Comparison of ENCODE assay signal across 22 mouse cellular contexts in genomic region chr5:36719135-36719534, GRCm38 (mm10). TPM values are rescaled to one million over a fixed set of nuclear protein-coding genes. Genes with fewer than 3 reads are reported as not detected.
DNase-seq lines count a peak whose midpoint lies in the region; ATAC-seq and TF ChIP-seq lines count a peak whose summit lies in the region.
"Had no signal": no experiment of that assay in that cellular context is flagged by ENCODE, and none has a peak within 500 bp of the region (broad histone marks: within the 10 kb centered on the region; RNA-seq: fewer than 3 reads in every experiment).

No protein-coding gene starts in this region.

- ATAC-seq in cerebellum, adult (ENCODE audit: insufficient number of reproducible peaks, low FRiP score, low TSS enrichment), result no peak
- ATAC-seq in frontal cortex, adult (ENCODE audit: low TSS enrichment), result 0 out of 2 replicates have a peak, but pooled peaks have one; percentile 34
- no peak for ATAC-seq in liver, embryonic 13.5 days (ENCODE audit: low read depth)
- no peak for ATAC-seq in liver, embryonic 11.5 days (replicated peaks; ENCODE audit: low FRiP score)
- no peak for ATAC-seq in liver, postnatal 0 days
- ATAC-seq: CD4-positive, CD25-positive, alpha-beta regulatory T cell, adult 4 months; forebrain, embryonic 15.5 days; hindbrain, postnatal 0 days had no signal

- H3K9me3 ChIP-seq in liver, embryonic 13.5 days (replicated peaks), result no peaks in the 10 kb centered on the region
- no peaks in the 10 kb centered on the region for H3K9me3 ChIP-seq in liver, embryonic 11.5 days (ENCODE audit: control insufficient read depth, low read length)
- no peaks in the 10 kb centered on the region for H3K9me3 ChIP-seq in liver, postnatal 0 days (ENCODE audit: low read length)
- H3K9me3 ChIP-seq: embryonic facial prominence, embryonic 13.5 days; forebrain, embryonic 10.5 days; forebrain, embryonic 15.5 days; G1E; heart, embryonic 15.5 days; hindbrain, embryonic 13.5 days had no signal

- peaks cover 94% of the 10 kb centered on the region for H3K4me1 ChIP-seq in liver, embryonic 13.5 days (replicated peaks)
- peaks cover 47% of the 10 kb centered on the region for H3K4me1 ChIP-seq in liver, embryonic 11.5 days (replicated peaks; ENCODE audit: control insufficient read depth, insufficient read depth, low read length)
- H3K4me1 ChIP-seq in liver, postnatal 0 days (ENCODE audit: insufficient read depth), result peaks cover 61% of the 10 kb centered on the region
- H3K4me1 ChIP-seq: embryonic facial prominence, embryonic 13.5 days; forebrain, embryonic 10.5 days; forebrain, embryonic 15.5 days; hindbrain, embryonic 13.5 days had no signal

- H3K4me3 ChIP-seq in liver, embryonic 13.5 days (replicated peaks), result no peak overlapping the region
- no peak overlapping the region for H3K4me3 ChIP-seq in liver, embryonic 11.5 days (ENCODE audit: low read depth, low read length)
- no peak overlapping the region for H3K4me3 ChIP-seq in liver, postnatal 0 days (ENCODE audit: low read depth, low read length)
- H3K4me3 ChIP-seq: embryonic facial prominence, embryonic 13.5 days; forebrain, embryonic 10.5 days; forebrain, embryonic 15.5 days; heart, embryonic 15.5 days; hindbrain, embryonic 13.5 days had no signal

- 75% methylated on average over 5 of the region's 5 CpGs for WGBS in liver, embryonic 13.5 days (ENCODE audit: insufficient replicate concordance)
- 86% methylated on average over 5 of the region's 5 CpGs for WGBS in liver, embryonic 11.5 days
- WGBS in liver, postnatal 0 days (ENCODE audit: insufficient replicate concordance), result 80% methylated on average over 5 of the region's 5 CpGs

- TF ChIP-seq EP300 in liver, postnatal 0 days (IDR thresholded peaks at IDR 0.05; ENCODE audit: low read depth), result no peak

- H3K4me2 ChIP-seq in liver, embryonic 13.5 days, result peak overlapping the region; percentile 72
- no peak overlapping the region for H3K4me2 ChIP-seq in liver, embryonic 11.5 days
- H3K4me2 ChIP-seq in liver, postnatal 0 days (ENCODE audit: low read depth, low read length), result 0 out of 2 replicates have a peak overlapping the region, but pooled peaks have one; percentile 61
- H3K4me2 ChIP-seq: embryonic facial prominence, embryonic 13.5 days; forebrain, embryonic 15.5 days; heart, embryonic 11.5 days; heart, embryonic 15.5 days; hindbrain, embryonic 13.5 days had no signal

- peak overlapping the region; percentile 69 for H3K9ac ChIP-seq in liver, embryonic 13.5 days
- no peak overlapping the region for H3K9ac ChIP-seq in liver, embryonic 11.5 days (ENCODE audit: low read depth, low read length)
- H3K9ac ChIP-seq in liver, postnatal 0 days (replicated peaks), result no peak overlapping the region; the same call in 1 of the 2 replicates
- H3K9ac ChIP-seq: embryonic facial prominence, embryonic 13.5 days; forebrain, embryonic 15.5 days; heart, embryonic 15.5 days; hindbrain, embryonic 13.5 days had no signal

- no peak for TF ChIP-seq CTCF in liver, postnatal 0 days (IDR thresholded peaks at IDR 0.05; ENCODE audit: low read depth)

- H3K27ac ChIP-seq in liver, embryonic 13.5 days, result peak overlapping the region; percentile 99
- no peak overlapping the region for H3K27ac ChIP-seq in liver, embryonic 11.5 days (ENCODE audit: low read depth, low read length)
- H3K27ac ChIP-seq in liver, postnatal 0 days (ENCODE audit: low read depth), result no peak overlapping the region
- H3K27ac ChIP-seq: embryonic facial prominence, embryonic 13.5 days; forebrain, embryonic 10.5 days; forebrain, embryonic 15.5 days; heart, embryonic 15.5 days; hindbrain, embryonic 13.5 days; hindbrain, postnatal 0 days had no signal

- DNase-seq in cerebellum, adult 11-12 months, result peak; percentile 55
- DNase-seq in frontal cortex, adult 2 months (ENCODE audit: extremely low spot score in 1 of 2, low spot score in 1 of 2), result no peak
- no peak for DNase-seq in liver, embryonic 13.5 days
- no peak for DNase-seq in liver, embryonic 11.5 days (ENCODE audit: low spot score)
- DNase-seq in liver, postnatal 0 days, result no peak
- DNase-seq in urinary bladder, postnatal 10 days (ENCODE audit: low spot score), result no peak
- DNase-seq: B cell, adult 2 months; cerebellum, postnatal 36 days; gastrocnemius, postnatal 36 days; heart, adult 11 months; heart, postnatal 14 days had no signal

- H3K36me3 ChIP-seq in liver, embryonic 13.5 days, result no peaks in the 10 kb centered on the region
- H3K36me3 ChIP-seq in liver, embryonic 11.5 days (ENCODE audit: control insufficient read depth, insufficient read depth, low read length), result no peaks in the 10 kb centered on the region
- no peaks in the 10 kb centered on the region for H3K36me3 ChIP-seq in liver, postnatal 0 days (replicated peaks; ENCODE audit: insufficient read depth, low read length)
- H3K36me3 ChIP-seq: embryonic facial prominence, embryonic 13.5 days; forebrain, embryonic 10.5 days; forebrain, embryonic 15.5 days; G1E; heart, embryonic 15.5 days; hindbrain, embryonic 13.5 days had no signal

- peaks cover 25% of the 10 kb centered on the region for H3K27me3 ChIP-seq in liver, embryonic 13.5 days
- H3K27me3 ChIP-seq in liver, embryonic 11.5 days (replicated peaks; ENCODE audit: control insufficient read depth, insufficient read depth, low read length), result peaks cover 4% of the 10 kb centered on the region
- no peaks in the 10 kb centered on the region for H3K27me3 ChIP-seq in liver, postnatal 0 days (ENCODE audit: insufficient read depth, low read length)
- H3K27me3 ChIP-seq: embryonic facial prominence, embryonic 13.5 days; forebrain, embryonic 15.5 days; heart, embryonic 15.5 days had no signal

RNA-seq across cellular contexts. Expression of gene D5Ertd579e, which starts 23.3 kb away (rescaled TPM):
- polyA plus RNA-seq in frontal cortex, adult 2 months (2012; rRNA removed), result 55.2 and 57.8 TPM in 2 replicates
- 21.9 and 25.3 TPM in 2 replicates for polyA plus RNA-seq in liver, embryonic 13.5 days (2015; fragmentation: Nextera tagmentation; extraction: Ambion mirVana)
- 19.3 TPM in 2 replicates for polyA plus RNA-seq in liver, embryonic 11.5 days (2014; fragmentation: Nextera tagmentation; extraction: Ambion mirVana)
- polyA plus RNA-seq in liver, postnatal 0 days (2015; fragmentation: Nextera tagmentation; extraction: Ambion mirVana), result 15.9 and 18.5 TPM in 2 replicates

RNA-seq across cellular contexts. Expression of gene Bloc1s4, which starts 29.3 kb away (rescaled TPM):
- polyA plus RNA-seq in frontal cortex, adult 2 months (2012; rRNA removed), result 23.4 and 24.0 TPM in 2 replicates
- polyA plus RNA-seq in liver, embryonic 13.5 days (2015; fragmentation: Nextera tagmentation; extraction: Ambion mirVana), result 15.5 and 16.7 TPM in 2 replicates
- 29.1 and 30.0 TPM in 2 replicates for polyA plus RNA-seq in liver, embryonic 11.5 days (2014; fragmentation: Nextera tagmentation; extraction: Ambion mirVana)
- 14.6 and 17.9 TPM in 2 replicates for polyA plus RNA-seq in liver, postnatal 0 days (2015; fragmentation: Nextera tagmentation; extraction: Ambion mirVana)
